Mouse (Mus musculus) E14TG2a.4 (cell line): ENCODE results near the gene Ttll13.
A peak's percentile ranks its signal among the peaks of the same experiment; 100 is the strongest.

ENCODE experiments used
- H3K27me3 ChIP-seq: 2 replicates; pipeline ENCODE4 v1.6.1; 2014; ENCODE audit warnings: low read length, control low read depth; ENCODE audit not compliant: insufficient read depth
- H3K36me3 ChIP-seq: 2 replicates; pipeline ENCODE4 v1.6.1; 2014; ENCODE audit warnings: low read length, control low read depth; ENCODE audit not compliant: insufficient read depth
- H3K4me1 ChIP-seq: replicated peaks from 2 replicates; pipeline ENCODE4 v1.6.1; 2014; ENCODE audit warnings: low read depth, low read length, control low read depth
- H3K4me3 ChIP-seq: replicated peaks from 2 replicates; pipeline ENCODE4 v1.5.1; 2014; ENCODE audit warnings: mild to moderate bottlenecking, low read length
- H3K9me3 ChIP-seq: 2 replicates; pipeline ENCODE4 v1.6.1; 2014; ENCODE audit warnings: low read length, control low read depth
- CTCF ChIP-seq: conservative IDR thresholded peaks from 2 replicates; pipeline ENCODE4 v1.5.1; 2014; ENCODE audit warnings: low read length
- NANOG ChIP-seq: IDR thresholded peaks from 2 replicates; pipeline ENCODE4 v1.6.1; 2014; ENCODE audit warnings: borderline replicate concordance, low read length, mixed read lengths
- POU5F1 ChIP-seq: IDR thresholded peaks from 2 replicates; pipeline ENCODE4 v1.6.1; 2014; ENCODE audit warnings: low read length, borderline replicate concordance

Ttll13 gene

GRCm38 (mm10) chr7:80283226-80283918 is 37.2 kb downstream of the Ttll13 start:
- no peaks in the 10 kb centered on the region for H3K9me3 ChIP-seq
- 0 out of 2 replicates have a peak, but pooled peaks cover 6% of the 10 kb centered on the region for H3K4me1 ChIP-seq
- no peak overlapping the region for H3K4me3 ChIP-seq
- peaks cover 97% of the 10 kb centered on the region for H3K36me3 ChIP-seq
- TF ChIP-seq POU5F1 (no peak), CTCF (no peak), NANOG (no peak)
- no peaks in the 10 kb centered on the region for H3K27me3 ChIP-seq

GRCm38 (mm10) chr7:80284391-80284790 is 38.2 kb downstream of the Ttll13 start:
- H3K4me3 ChIP-seq: no peak overlapping the region
- no peak for TF ChIP-seq CTCF
- TF ChIP-seq POU5F1: no peak
- no peak for TF ChIP-seq NANOG
- H3K9me3 ChIP-seq: no peaks in the 10 kb centered on the region
- 0 out of 2 replicates have a peak, but pooled peaks cover 6% of the 10 kb centered on the region for H3K4me1 ChIP-seq
- peaks cover 94% of the 10 kb centered on the region for H3K36me3 ChIP-seq
- H3K27me3 ChIP-seq: no peaks in the 10 kb centered on the region

GRCm38 (mm10) chr7:80285725-80286124 is 39.5 kb downstream of the Ttll13 start:
- Histone ChIP-seq H3K4me3 (no peak overlapping the region), H3K27me3 (no peaks in the 10 kb centered on the region), H3K36me3 (peaks cover 94% of the 10 kb centered on the region), H3K9me3 (no peaks in the 10 kb centered on the region), H3K4me1 (peaks cover 12% of the 10 kb centered on the region)
- TF ChIP-seq CTCF (no peak), NANOG (no peak), POU5F1 (no peak)

- Histone ChIP-seq H3K36me3 (peaks cover 92% of the 10 kb centered on the region), H3K4me3 (no peak overlapping the region), H3K9me3 (no peaks in the 10 kb centered on the region), H3K4me1 (peaks cover 12% of the 10 kb centered on the region), H3K27me3 (no peaks in the 10 kb centered on the region)
- TF ChIP-seq NANOG (no peak), CTCF (no peak), POU5F1 (no peak)
These were observed 41.6 kb downstream of the Ttll13 start for GRCm38 (mm10) chr7:80287736-80288135.

GRCm38 (mm10) chr7:80294062-80294763 is 48.0 kb downstream of the Ttll13 start, which contains the start of gene Prc1:
TSS of gene Prc1 (plus strand) at chr7:80294450.
- Histone ChIP-seq H3K27me3 (no peaks in the 10 kb centered on the region), H3K4me3 (peak within 1 kb of the TSS; percentile 97), H3K36me3 (peaks cover 63% of the 10 kb centered on the region), H3K9me3 (no peaks in the 10 kb centered on the region), H3K4me1 (peaks cover 51% of the 10 kb centered on the region)
- TF ChIP-seq POU5F1: no peak

- TF ChIP-seq NANOG (no peak), POU5F1 (no peak), CTCF (no peak)
- Histone ChIP-seq H3K36me3 (peaks cover 65% of the 10 kb centered on the region), H3K4me3 (peak overlapping the region; percentile 97), H3K27me3 (no peaks in the 10 kb centered on the region), H3K4me1 (peaks cover 58% of the 10 kb centered on the region), H3K9me3 (no peaks in the 10 kb centered on the region)
These were observed 48.8 kb downstream of the Ttll13 start for GRCm38 (mm10) chr7:80294764-80295648.

- H3K36me3 ChIP-seq: peaks cover 65% of the 10 kb centered on the region
- peak overlapping the region; percentile 97 for H3K4me3 ChIP-seq
- peaks cover 61% of the 10 kb centered on the region for H3K4me1 ChIP-seq
- H3K27me3 ChIP-seq: no peaks in the 10 kb centered on the region
- TF ChIP-seq POU5F1: no peak
- TF ChIP-seq CTCF: no peak
- TF ChIP-seq NANOG: no peak
- H3K9me3 ChIP-seq: no peaks in the 10 kb centered on the region
These were observed 50.3 kb downstream of the Ttll13 start for GRCm38 (mm10) chr7:80296462-80296861.

- Histone ChIP-seq H3K4me3 (no peak overlapping the region; the same call in 1 of the 2 replicates), H3K9me3 (no peaks in the 10 kb centered on the region), H3K4me1 (peaks cover 65% of the 10 kb centered on the region), H3K36me3 (peaks cover 65% of the 10 kb centered on the region), H3K27me3 (no peaks in the 10 kb centered on the region)
- TF ChIP-seq CTCF (no peak), POU5F1 (no peak), NANOG (no peak)
These were observed 50.9 kb downstream of the Ttll13 start for GRCm38 (mm10) chr7:80297041-80297440.
